Mouse (Mus musculus): ENCODE results near the gene Hcn1. TPM values are rescaled to one million over a fixed set of nuclear protein-coding genes. Genes with fewer than 3 reads are reported as not detected.

The Hcn1 gene
- polyA plus RNA-seq (2014; fragmentation: Illumina TruSeq; extraction: RNeasy Lipid Tissue Mini Kit (QIAGEN cat#74804); ENCODE audit: low read depth, low replicate concordance) = not detected

DNA sequence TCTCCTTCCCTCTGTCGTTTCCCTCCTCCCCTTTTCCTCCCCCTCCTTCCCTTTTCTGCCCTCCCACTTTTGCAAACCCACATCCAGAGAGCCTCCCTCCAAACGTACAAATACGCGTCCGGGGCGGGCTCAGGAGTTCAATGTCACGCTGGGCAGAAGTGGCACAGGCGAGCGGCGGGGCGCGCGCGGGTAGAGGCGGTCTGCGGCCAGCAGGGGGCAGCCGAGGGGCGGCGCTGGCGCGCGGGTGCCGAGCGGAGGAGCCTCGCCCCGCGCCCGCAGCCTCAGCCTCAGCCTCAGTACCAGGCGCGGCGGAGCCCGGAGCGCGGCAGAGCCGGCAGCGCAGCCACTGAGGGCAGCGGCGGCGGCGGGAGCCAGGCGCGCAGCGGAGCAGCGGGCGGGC, at the start of gene Hcn1:
TSS of gene Hcn1 (plus strand) at position 140 of the 400 bp plus-strand sequence.

